Mouse (Mus musculus) brain, embryonic 14.5 days (tissue): Measurements from ENCODE around the gene Rabl3. TPM values are rescaled to one million over a fixed set of nuclear protein-coding genes. Genes with fewer than 3 reads are reported as not detected.

Source experiments
- DNase-seq: peaks from one replicate; pipeline ENCODE4 v3.0.0-alpha.2; 2011; ENCODE audit warnings: low read depth
- CTCF ChIP-seq: fragments of 200-500 bp; IDR thresholded peaks from 2 replicates; pipeline ENCODE4 v1.5.1; 2012; ENCODE audit warnings: inconsistent platforms, mild to moderate bottlenecking, moderate library complexity, borderline replicate concordance; ENCODE audit not compliant: insufficient read depth, insufficient read length; ENCODE audit errors: extremely low read depth
- POLR2A ChIP-seq: fragments of 200-500 bp; IDR thresholded peaks from 2 replicates; pipeline ENCODE4 v1.6.1; 2012; ENCODE audit warnings: mild to moderate bottlenecking, inconsistent platforms, borderline replicate concordance; ENCODE audit not compliant: poor library complexity, insufficient read depth, insufficient read length, severe bottlenecking; ENCODE audit errors: extremely low read depth
- polyA plus RNA-seq: library from polyadenylated mRNA; depleted of rRNA; stranded (reverse); fragments of >200 nt; gene quantifications from 2 replicates; pipeline ENCODE4 v1.2.3, GENCODE M21; 2012

Gene Rabl3
- polyA plus RNA-seq, 1 experiment = 10.8 TPM

DNA sequence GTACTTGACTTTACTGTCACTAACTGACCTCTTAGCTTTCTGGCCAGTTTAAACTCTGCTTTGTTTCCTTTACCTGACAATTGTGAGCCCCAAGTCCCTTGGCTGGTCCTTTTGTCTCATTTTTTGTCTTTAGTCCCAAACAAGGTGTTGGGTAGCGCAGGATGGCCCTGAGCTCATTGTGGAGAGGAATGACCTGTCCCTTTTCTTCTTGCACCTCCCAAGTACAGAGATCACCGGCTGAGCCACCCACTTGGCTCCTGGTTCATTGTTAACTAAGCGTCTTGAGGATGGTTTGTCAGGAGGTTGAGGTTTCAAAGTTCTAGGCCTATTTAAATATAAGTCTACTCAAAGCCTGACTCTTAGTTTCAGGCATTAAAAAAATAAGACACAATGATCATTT lies 43.6 kb downstream of the Rabl3 start:
- no peak for DNase-seq
- TF ChIP-seq CTCF = no peak
- no peak for TF ChIP-seq POLR2A

DNA sequence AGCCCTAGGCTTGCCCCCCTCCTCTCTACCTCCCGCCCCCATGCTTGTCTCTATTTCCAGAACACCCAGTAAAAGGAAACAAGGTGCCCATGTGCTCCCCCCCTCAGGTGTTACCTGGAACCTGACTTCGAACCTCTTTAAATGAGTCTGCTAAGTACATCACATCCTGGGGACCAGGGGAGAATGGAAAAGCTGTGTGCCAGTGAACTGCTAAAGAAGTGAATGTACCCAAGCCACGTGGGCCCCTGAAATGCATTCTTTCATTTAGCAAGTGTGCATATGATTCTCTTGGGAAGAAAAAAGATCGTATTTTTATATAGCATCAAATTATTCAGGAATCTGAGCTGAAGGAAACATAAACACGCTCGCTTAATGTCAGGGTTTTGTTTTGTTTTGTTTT lies 44.1 kb downstream of the Rabl3 start:
- no peak for DNase-seq

DNA sequence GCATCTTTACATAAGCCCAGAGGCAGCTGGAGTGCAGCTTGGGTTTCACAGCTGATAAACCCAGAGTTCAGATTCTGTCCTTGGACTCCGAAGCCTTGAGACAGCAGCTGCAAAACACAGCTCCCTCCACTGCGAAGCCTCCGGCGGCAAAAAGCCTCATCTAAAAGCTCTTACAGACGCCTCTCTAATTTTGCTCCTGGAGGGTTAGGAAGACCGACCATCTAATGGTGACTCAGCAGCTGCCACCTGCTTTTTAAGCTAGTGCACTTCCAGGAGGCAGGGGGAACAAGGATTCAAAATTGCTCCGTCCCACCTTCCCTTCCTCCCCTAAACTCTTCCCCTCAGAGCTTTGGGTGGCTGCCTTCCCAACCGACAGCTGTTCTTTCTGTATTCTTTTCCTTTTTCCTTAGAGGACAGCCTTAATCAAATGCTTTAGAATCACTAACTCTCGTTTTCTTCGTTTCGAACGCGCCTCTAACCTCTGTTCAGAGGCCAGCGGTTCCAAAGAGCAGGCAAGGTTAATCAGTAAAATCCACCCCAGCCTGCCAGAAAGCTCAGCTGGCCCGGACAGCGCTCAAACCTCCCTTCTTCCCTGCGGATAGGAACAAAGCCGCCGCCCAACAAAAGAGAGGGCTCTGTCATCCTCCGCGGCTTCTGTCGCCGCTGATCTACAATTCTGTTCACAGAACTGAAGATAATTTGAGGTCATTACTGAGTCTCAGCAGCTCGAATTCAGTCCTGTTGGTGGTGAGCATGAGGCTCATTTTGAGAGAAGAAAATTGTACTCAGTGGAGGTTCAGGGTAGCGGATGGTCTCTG lies 44.7 kb downstream of the Rabl3 start:
- DNase-seq = peak; percentile 94
- TF ChIP-seq POLR2A (0 out of 2 replicates have a peak, but pooled peaks have one; percentile 4), CTCF (no peak)

More for the DNA sequence above, 44.1 kb downstream of the Rabl3 start:
- TF ChIP-seq POLR2A = no peak

- TF ChIP-seq CTCF = no peak
- no peak for TF ChIP-seq POLR2A
- no peak for DNase-seq
Measured at GRCm38 (mm10) chr16:37585129-37585563, 45.5 kb downstream of the Rabl3 start.

DNA sequence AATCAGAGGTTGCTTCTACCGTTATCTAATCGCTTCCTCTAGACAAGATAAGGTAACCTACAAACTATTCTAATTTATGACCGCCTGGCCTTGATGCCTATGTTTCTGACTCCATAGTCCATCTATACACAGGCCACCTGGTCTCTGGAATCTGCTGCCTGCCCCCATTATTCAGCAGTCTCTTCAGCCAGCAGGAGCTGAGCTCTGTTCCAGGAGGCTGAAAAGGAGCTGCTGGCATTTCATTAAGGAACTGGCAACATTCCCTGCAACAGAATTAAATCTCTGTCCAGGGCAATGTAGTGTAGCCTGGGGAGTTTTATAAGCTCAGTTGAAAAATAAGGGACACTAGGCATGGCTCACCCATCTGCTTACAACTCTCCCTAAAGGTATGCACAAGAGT lies 51.2 kb downstream of the Rabl3 start:
- DNase-seq = peak; percentile 82
- TF ChIP-seq POLR2A (no peak), CTCF (no peak)

DNA sequence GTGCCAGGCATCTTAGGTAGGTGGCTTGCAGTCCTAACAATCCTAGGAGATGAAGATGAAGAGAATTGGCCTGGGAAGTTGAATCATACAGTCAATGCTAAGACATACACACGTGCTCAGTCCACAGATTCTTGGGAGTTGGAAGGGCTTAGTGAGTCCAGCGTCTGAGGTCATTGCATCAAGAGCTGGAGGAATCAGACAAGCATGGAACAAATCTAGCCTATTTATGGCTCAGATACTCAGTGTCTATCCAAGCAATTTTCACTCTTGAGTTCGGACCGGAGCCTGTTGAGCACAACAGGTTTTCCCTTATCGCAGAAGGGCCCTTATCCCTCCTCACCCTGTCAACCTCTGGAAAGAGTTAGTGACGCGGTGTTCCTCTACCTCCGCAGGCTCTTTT lies 51.9 kb downstream of the Rabl3 start:
- no peak for TF ChIP-seq POLR2A
- TF ChIP-seq CTCF = no peak
- no peak for DNase-seq

DNA sequence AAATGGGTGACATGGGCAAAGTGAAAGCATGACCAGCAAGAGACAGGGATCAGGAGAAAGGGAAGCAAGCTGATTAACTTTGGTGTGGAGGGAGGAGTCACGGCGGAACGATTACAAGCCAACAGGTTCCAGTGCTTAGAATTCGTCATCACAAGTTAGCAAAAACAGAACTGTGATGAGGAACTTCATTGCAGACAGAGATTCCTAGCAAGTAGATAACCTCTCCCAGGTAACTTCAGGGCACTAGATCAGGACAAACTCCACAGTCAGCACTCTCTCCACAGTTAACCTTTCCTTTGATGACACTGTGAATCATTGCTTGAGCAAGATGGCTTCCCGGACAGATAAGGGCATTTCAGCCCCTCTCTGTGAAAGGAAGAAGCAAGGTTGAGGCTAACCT lies 57.7 kb downstream of the Rabl3 start:
- DNase-seq = no peak
- no peak for TF ChIP-seq POLR2A
- TF ChIP-seq CTCF = no peak

GRCm38 (mm10) chr16:37598463-37598862 lies 58.8 kb downstream of the Rabl3 start:
- no peak for DNase-seq
- no peak for TF ChIP-seq CTCF
- TF ChIP-seq POLR2A = no peak

GRCm38 (mm10) chr16:37599326-37599725 lies 59.6 kb downstream of the Rabl3 start:
- no peak for TF ChIP-seq POLR2A
- TF ChIP-seq CTCF = no peak
- no peak for DNase-seq

DNA sequence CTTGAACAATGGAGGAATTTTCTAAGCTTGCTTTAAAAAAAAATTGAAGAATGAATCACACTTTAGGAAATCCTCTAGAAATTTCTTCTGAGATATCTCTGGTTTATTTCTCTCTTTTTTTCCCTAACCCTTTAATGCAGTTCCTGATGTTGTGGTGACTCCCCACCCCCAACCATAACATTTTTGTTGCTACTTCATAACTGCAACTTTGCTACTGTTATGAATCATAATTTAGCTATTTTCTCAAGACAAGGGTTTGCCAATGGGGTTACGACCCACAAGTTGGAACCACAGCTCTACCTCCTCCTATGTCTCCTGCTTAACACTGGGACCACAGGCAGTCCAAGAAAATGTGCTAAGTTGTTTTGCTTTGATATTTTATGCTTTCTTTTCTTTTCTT lies 63.7 kb downstream of the Rabl3 start:
- DNase-seq = no peak

DNA sequence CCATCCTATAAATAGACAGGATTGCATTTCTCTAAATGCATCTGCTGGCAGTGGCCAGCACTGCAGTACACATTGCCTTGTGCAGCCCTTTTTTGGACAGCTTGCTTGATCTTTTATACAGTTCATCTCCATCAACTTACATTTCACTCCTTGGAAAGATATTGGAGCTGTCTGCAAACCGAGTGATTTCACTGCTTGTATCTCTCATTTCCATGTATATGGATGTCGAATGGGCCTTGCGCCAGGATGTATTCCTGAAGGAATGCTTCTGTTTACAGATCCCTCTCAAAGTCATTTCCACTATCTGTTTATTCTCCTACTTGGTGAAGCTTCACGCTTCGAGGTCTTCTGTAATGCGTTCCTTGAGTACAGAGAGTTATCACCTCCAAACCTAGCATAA lies 64.6 kb downstream of the Rabl3 start:
- DNase-seq = no peak
- TF ChIP-seq POLR2A (no peak), CTCF (no peak)

More for the DNA sequence above, 63.7 kb downstream of the Rabl3 start:
- no peak for TF ChIP-seq POLR2A
- no peak for TF ChIP-seq CTCF

GRCm38 (mm10) chr16:37610333-37610732 lies 70.6 kb downstream of the Rabl3 start:
- TF ChIP-seq POLR2A (no peak), CTCF (no peak)
- DNase-seq = no peak
